Mouse (Mus musculus) splenic B cell, adult 2 months (primary cell): ENCODE data around the gene Dennd4c.

Source experiments
- DNase-seq: peaks from one replicate; pipeline ENCODE4 v3.0.0-alpha.2; 2011; ENCODE audit warnings: low read depth, low spot score
- H3K27me3 ChIP-seq: 2 replicates; pipeline ENCODE4 v1.6.1; 2012; ENCODE audit warnings: mild to moderate bottlenecking, low read length, moderate library complexity, mixed read lengths; ENCODE audit not compliant: control insufficient read depth, poor library complexity, insufficient read depth, severe bottlenecking
- H3K36me3 ChIP-seq: 2 replicates; pipeline ENCODE4 v1.6.1; 2012; ENCODE audit warnings: mild to moderate bottlenecking, low read length, moderate library complexity, mixed read lengths; ENCODE audit not compliant: control insufficient read depth, poor library complexity, insufficient read depth, severe bottlenecking

Gene Dennd4c

GRCm38 (mm10) chr4:86852018-86852417 is 103.7 kb downstream of the Dennd4c start:
- no peaks in the 10 kb centered on the region for H3K27me3 ChIP-seq
- no peak for DNase-seq
- peaks cover 17% of the 10 kb centered on the region for H3K36me3 ChIP-seq

GRCm38 (mm10) chr4:86852813-86853590 is 104.6 kb downstream of the Dennd4c start:
- H3K27me3 ChIP-seq, result no peaks in the 10 kb centered on the region
- DNase-seq, result no peak
- peaks cover 16% of the 10 kb centered on the region for H3K36me3 ChIP-seq

- DNase-seq, result peak; percentile 26
- Histone ChIP-seq H3K27me3 (no peaks in the 10 kb centered on the region), H3K36me3 (peaks cover 16% of the 10 kb centered on the region)
Observed at GRCm38 (mm10) chr4:86856304-86857112, 108.2 kb downstream of the Dennd4c start.

GRCm38 (mm10) chr4:86857113-86858069 is 109.0 kb downstream of the Dennd4c start, which contains the start of gene Rps6:
Rps6 (minus strand) TSS chr4:86857412.
- H3K27me3 ChIP-seq, result no peaks in the 10 kb centered on the region
- H3K36me3 ChIP-seq, result peaks cover 13% of the 10 kb centered on the region
- peak; percentile 99 for DNase-seq

- H3K36me3 ChIP-seq, result peaks cover 10% of the 10 kb centered on the region
- peak; percentile 13 for DNase-seq
- H3K27me3 ChIP-seq, result no peaks in the 10 kb centered on the region
Observed at GRCm38 (mm10) chr4:86858070-86858440, 109.7 kb downstream of the Dennd4c start.

GRCm38 (mm10) chr4:86864087-86864486 is 115.7 kb downstream of the Dennd4c start:
- Histone ChIP-seq H3K36me3 (no peaks in the 10 kb centered on the region), H3K27me3 (no peaks in the 10 kb centered on the region)
- no peak for DNase-seq

GRCm38 (mm10) chr4:86871988-86872387 is 123.6 kb downstream of the Dennd4c start:
- Histone ChIP-seq H3K27me3 (no peaks in the 10 kb centered on the region), H3K36me3 (no peaks in the 10 kb centered on the region)
- no peak for DNase-seq

- H3K27me3 ChIP-seq, result no peaks in the 10 kb centered on the region
- H3K36me3 ChIP-seq, result no peaks in the 10 kb centered on the region
- no peak for DNase-seq
Observed at GRCm38 (mm10) chr4:86873072-86873471, 124.7 kb downstream of the Dennd4c start.

GRCm38 (mm10) chr4:86874146-86874847 is 125.9 kb downstream of the Dennd4c start, which contains the start of gene Acer2:
Acer2 (plus strand) TSS chr4:86874396.
- H3K27me3 ChIP-seq, result no peaks in the 10 kb centered on the region
- DNase-seq, result peak; percentile 93

GRCm38 (mm10) chr4:86879477-86879876 is 131.1 kb downstream of the Dennd4c start:
- H3K27me3 ChIP-seq, result no peaks in the 10 kb centered on the region
- no peak for DNase-seq
- H3K36me3 ChIP-seq, result no peaks in the 10 kb centered on the region

More at GRCm38 (mm10) chr4:86874146-86874847, 125.9 kb downstream of the Dennd4c start, which contains the start of gene Acer2:
- no peaks in the 10 kb centered on the region for H3K36me3 ChIP-seq

- H3K36me3 ChIP-seq, result no peaks in the 10 kb centered on the region
- no peak for DNase-seq
- no peaks in the 10 kb centered on the region for H3K27me3 ChIP-seq
Observed at GRCm38 (mm10) chr4:86881178-86881577, 132.8 kb downstream of the Dennd4c start.

GRCm38 (mm10) chr4:86882413-86882812 is 134.1 kb downstream of the Dennd4c start:
- no peaks in the 10 kb centered on the region for H3K27me3 ChIP-seq
- DNase-seq, result no peak

GRCm38 (mm10) chr4:86884945-86885344 is 136.6 kb downstream of the Dennd4c start:
- H3K36me3 ChIP-seq, result no peaks in the 10 kb centered on the region
- no peaks in the 10 kb centered on the region for H3K27me3 ChIP-seq
- DNase-seq, result peak; percentile 61

More at GRCm38 (mm10) chr4:86882413-86882812, 134.1 kb downstream of the Dennd4c start:
- H3K36me3 ChIP-seq, result no peaks in the 10 kb centered on the region

GRCm38 (mm10) chr4:86885790-86886159 is 137.4 kb downstream of the Dennd4c start:
- no peak for DNase-seq
- Histone ChIP-seq H3K27me3 (no peaks in the 10 kb centered on the region), H3K36me3 (no peaks in the 10 kb centered on the region)
